Mouse (Mus musculus) cerebellum, adult 9-10 months (tissue): ENCODE results near the gene Slc5a3.

Experiments
- DNase-seq: peaks from one replicate; pipeline ENCODE4 v3.0.0; 2022

Gene Slc5a3

DNA sequence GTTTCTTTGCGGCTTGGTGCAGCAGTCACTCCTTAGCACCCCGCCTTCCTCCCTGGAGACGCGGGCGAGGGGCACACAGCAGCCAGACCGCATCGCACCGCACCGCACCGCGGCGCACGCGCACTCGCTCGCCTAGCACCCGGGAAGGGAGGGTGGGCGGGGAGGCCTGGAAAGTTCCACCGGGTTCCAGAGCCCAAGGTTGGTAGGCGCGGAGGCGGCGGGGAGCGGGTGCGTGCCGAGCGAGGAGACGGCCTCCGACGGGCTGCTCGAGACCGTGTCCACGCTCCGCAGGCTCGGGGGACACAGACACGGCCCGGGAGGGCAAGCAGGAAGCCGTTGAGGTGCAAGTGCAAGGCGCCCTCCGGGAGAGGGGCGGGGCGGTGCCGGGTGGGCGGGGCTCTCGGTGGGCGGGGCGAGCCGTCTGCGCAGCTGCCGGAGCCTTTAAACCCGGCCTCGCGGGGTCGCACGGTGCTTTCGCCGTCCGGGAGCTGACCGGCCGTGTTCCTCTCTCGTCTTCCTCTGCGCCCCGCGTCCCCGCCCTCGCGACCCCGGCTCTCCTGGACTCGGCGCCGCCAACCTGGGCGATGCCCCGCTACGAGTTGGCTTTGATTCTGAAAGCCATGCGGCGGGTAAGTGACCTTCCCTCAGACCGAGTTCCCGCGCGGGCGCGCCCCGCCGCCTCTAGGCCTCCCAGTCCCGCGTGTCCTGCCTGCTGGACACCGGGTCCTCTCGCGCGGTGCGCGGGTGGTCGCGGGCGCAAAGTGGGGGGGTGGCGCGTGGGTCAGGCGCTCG lies at the start of gene Slc5a3, which contains the start of the genes Mrps6 and Gm49711:
Gene Slc5a3, plus strand, starts transcription at position 471 of the 792 bp plus-strand sequence.
Gene Mrps6, plus strand, starts transcription at position 419 of the 792 bp plus-strand sequence.
Gene Gm49711, plus strand, starts transcription at position 465 of the 792 bp plus-strand sequence.
- DNase-seq: peak; percentile 88

DNA sequence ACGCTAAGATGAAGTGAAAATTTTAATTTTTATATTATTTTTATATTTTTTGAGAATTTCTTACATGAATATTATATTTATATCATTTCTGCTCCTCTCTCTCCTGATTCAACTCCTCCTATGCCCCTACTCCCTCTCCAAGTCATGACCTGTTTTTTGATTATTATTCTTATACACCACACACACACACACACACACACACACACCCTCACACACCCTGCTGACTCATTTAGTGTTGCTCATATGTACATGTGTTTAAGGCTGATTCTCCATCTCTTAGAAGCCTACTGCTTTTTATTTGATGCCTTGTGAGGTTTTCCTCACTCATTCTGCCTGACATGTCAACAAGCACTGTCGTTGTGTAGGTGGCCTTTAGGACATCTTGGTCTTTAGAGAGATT lies 48.5 kb upstream of the Slc5a3 start:
- no peak for DNase-seq

DNA sequence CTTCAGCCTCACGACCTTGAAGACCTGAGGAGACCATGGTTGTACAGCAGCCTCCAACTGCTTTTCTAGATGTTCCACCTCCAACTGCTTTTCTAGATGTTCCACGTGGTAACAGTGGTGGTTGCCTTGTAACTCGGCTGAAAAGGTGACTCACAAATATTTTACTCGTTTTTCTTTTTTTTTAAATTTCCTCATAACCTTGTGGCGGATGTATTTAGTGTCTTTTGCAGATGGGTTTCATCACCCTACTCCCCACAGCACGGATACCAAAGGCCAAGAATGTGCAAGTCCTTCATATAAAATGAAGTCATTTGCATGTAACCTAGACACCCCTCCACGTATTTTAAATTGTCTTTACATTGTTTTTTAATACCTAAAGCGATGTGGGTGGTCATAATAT lies 41.3 kb upstream of the Slc5a3 start:
- no peak for DNase-seq

DNA sequence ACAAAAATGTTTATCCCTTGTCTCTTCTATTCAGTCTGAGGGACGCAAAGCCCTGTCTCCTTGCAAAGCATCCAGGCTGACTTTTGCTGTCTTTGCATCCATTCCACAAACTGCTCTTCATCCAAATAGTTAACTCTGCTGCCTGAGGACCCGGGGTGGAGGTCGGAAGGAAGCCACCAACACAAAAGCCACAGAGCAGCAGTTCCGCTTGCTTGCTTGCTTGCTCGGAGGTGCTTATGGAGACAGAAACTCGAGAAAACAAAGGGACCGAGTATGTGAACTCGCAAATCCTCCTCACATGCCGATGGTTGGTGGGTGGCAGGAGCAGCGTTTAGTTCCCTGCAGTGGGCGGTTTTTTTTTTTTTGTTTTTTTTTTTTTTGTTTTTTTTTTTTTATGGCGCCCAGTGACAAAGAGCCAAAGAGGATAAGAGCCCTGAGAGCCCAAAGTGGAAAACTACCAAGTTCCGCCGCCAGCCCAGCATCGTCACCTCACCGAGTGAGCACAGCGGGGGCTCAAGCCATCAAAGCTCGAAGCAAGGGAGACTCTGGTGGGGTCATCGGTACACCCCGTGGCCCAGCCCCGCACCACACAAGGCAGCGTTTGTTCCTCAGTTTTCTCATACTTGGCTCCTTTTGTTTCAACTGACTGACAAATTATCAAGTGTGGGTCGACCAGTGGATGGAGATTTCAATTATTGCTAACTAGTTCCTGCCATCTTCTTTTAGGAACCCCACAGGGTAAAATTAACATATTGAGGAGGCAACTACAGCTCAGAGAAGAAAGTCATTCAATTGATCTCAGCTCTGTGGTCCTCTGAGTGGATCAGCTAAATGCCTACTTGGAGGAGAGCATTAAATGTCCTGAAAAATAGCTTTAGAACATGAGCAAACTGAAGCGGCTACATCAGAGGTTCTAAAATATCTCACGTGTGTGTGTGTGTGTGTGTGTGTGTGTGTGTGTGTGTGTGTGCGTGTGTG lies 38.7 kb upstream of the Slc5a3 start:
- peak; percentile 8 for DNase-seq

DNA sequence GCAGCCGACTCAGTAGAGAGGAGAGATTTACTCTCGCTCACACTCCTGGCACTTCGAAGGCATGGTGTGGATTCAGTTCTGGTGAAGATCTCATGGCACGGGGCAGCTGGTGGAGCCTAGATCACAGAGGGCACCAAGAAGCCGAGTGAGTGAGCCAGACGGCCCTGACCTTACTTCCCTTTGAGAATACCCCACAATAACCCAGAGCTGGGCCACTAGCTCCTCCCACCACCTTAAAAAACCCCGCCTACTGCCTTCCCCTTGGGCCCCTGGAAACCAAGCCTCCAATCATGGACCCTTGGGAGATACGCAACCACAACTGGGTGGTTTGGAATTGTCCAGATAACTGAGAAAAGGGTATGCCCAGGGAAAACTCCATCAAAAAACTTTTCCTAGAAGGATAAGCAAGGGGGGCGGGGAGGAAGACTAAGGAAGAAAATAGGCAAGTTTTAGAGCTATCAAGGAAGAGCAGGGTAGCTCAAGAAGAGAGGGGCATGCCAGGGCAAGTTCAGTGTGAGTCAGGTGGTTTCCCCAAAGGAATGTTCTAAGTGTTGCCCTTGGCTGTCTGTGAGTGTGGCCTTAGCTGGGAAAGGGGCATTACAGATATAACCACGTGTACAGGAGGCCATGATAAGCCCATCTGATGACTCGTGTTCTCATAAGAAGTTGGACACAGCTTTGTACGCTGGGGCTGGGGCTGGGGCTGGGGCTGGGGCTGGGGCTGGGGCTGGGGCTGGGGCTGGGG lies 36.3 kb upstream of the Slc5a3 start:
- no peak for DNase-seq

DNA sequence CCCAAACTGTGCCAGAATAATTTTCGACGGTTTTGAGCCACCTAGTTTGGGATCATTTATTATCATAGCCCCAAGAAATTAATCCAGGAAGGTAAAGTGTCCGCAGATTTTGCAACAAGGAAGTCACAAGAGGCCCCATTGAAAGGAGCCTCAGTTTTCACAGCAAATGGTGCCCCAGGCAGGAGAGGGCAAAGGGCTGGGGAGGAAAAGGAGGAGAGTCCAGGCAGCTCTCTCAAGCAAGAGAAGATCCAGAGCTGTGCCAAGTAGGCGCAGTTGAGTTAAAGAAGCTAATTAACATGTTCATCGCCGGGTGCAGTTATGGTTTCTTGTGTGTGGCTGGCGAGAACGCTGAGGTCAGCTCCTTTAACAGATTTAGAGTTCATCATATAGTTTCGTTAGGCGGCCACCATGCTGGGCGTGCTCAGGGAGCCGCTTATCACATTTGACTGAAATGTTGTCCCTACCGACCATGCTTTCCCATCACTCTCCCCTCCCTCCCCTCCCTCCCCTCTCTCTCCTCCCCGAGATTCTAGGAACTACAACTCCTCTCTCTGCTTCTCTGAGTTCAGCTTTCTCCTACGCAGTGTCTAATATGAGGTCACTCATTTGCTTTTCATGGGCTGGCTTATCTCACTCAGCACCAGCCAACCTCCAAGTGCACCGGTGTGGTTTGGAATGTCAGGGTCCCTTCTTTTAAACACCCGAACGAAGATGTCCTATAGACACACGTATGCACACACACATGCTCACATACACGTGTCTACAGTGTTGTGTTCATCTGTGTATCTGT lies 35.4 kb upstream of the Slc5a3 start:
- no peak for DNase-seq

DNA sequence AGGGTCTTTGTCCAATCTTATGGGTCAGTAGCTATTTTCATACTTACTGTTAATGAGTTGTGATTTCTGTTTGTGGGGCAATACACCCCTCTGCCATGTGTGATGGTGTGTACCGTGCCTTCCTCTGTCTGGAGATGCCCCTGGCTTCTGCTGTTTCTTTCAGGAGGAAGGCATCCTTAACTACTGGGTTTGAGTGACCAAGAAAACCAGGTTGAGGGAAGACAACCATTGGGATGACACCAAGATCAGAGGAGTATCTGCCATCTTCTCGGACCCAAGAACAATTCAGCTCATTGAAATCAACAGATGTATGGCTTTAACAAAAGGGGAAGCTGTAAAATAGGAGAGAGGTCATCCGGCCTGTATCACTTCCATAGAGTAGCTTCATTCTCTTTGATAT lies 24.8 kb upstream of the Slc5a3 start:
- no peak for DNase-seq

DNA sequence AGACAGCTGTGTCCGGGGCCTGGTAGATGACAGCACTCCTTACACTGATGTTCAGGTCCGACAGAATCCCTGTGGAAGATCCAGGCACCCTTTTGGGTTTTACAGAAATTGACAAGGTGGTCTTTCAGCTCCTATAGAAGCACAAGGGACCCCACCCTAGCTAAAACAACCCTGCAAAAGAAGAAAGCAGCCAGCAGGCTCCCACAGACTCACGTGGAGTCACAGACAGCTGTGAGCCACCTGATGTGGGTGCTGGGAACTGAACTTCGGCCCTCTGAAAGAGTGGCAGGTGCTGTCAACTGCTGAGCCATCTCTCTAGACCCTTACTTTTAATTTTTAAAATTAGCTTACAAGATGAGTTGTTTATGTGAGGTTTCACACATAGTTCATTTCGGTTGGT lies 23.4 kb upstream of the Slc5a3 start:
- DNase-seq: no peak

DNA sequence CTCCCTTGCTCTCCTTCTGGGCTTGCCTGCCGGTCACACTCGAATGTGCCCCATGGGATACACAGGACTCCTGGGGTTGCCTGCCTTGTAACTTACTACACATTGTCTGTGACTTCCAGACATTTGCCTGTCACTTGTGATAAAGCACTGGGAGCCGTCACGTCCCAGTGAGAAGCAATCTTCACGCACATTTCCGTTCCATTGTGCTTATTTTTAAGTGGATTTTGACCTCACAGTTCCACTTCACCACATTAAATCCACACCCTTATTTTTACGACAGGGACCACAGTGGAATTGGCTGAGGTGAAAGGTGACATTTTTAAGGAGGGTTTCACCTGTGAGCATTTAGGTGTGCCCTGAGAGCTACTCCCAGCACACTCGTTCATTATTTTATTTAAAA lies 21.4 kb upstream of the Slc5a3 start:
- no peak for DNase-seq

DNA sequence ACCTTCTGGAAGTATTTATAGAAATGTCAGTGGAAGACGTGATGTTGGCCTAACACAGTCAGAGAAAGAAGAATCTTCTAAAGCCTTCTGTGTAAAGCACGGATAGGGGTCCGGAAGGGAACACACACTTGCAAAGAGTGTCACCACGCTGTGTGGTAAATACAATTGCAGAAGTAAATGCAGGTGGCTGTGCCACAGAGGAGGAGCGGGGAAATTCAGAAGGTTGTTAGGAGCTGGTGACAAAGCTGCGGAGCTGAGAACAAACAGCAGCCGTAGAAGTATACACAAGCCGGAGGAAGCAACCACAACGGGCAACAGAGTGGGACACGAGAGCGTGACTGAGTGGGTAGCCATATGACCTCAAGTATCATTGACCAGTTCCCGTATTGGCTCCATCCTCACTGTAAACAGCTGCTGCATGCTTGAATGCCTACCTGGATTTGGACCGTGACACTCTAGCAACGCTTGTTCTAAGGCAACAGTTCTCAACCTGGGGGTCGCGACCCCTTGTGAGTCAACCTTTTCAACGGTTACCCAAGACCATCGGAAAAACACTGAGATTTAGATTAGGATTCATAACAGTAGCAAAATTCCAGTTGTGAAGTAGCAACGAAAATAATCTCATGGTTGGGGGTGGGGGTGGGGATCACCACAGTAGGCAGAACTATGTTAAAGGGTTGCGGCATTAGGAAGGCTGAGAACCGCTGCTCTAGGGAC lies 20.1 kb upstream of the Slc5a3 start:
- DNase-seq: no peak

DNA sequence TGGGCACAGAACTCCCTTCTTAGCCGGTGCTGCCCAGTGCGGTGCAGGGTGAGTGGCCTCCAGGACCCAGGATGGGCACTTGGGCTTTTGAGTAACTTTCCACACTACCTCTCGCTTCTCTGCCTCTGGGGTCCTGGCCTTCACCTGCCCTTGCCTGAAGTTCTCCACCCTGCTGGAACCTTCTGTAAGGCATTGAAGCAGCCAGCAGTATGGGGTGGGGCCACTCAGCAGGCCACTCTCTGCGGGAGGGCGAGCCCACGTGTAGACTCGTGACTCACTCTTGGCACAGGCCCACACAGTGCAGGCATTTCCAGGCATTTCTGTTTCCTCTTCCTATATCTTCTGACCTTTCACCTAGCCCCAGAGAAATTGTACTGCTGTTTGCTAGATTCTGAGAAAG lies 18.7 kb upstream of the Slc5a3 start:
- DNase-seq: no peak

DNA sequence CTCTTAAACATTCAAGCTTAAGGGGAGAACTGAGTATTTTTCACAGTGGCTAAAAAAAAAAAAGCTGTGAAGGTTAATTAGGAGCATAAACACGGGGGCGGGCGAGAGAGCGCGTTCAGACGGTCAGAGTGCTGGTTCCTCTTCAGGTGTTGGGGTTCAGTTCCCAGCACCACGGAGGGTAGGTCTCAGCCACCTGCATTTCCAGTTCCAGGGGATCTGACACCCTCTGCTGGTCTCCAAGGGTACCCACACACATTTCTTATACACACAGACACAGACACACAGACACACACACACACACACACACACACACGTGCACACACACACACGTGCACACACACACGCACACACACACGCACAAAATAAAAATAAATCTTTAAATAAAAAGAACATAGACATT lies 18.2 kb upstream of the Slc5a3 start:
- no peak for DNase-seq

DNA sequence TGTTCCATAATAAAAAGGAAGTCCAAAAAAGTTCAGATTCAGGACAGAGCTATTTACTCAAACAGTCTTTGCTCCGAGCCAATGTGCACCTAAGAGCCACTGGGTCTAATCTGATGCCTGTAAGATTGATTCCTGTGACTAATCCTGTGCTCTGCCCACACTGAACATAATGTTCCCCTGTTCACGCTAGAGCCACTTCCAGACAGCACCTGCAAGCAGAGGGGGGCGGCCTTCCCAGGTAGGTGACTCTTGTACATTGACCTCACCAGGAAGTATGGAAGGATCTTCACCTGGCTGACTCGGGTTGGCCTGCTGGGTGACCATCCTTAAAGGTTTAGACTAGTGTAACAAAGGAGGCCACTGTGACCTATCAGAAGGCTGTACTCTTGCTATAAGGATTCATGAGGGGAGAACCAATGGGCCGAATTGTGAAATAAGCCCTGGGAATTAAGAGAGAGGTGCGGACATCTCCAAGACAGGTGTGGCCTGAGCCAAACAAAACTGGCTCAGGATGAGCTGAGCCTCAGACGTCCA lies 6.3 kb upstream of the Slc5a3 start:
- no peak for DNase-seq

DNA sequence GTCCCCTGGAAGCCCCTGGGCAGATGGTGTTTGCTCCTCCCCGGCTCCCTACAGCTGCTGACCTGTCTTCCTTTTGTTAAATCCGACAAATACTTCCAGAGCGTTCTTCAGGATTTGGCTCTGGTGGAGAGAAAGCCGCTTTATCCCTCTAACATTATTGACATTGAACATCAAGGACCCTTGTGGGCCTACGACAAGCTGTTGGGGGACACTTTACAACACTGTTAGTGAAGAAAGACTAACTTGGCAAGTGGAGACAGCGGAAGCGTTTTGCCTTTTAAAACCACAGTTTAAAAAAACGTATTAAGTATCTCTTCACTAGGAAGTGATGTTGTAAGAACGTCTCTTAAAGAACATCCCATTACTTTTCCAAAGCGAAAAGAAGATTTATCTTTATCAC lies 5.6 kb upstream of the Slc5a3 start:
- no peak for DNase-seq

DNA sequence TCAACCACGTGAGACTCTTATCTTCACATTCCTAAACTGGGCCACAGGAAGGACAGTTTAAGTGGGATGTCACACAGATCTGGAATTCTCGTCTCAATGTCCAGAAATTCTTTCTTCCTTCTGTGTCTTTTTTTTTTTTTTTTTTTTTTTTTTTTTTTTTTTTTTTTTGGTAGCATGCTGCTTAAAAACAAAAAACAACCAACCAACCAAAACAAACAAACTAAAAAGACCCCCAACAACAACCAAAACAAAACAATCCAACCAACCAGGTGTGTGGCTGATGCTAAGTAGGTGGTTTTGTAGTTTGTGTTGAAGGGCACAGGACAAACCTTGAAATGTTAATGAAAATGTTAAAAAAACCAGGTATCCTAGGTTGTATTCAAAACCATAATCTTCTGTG lies 1.4 kb upstream of the Slc5a3 start:
- DNase-seq: no peak

DNA sequence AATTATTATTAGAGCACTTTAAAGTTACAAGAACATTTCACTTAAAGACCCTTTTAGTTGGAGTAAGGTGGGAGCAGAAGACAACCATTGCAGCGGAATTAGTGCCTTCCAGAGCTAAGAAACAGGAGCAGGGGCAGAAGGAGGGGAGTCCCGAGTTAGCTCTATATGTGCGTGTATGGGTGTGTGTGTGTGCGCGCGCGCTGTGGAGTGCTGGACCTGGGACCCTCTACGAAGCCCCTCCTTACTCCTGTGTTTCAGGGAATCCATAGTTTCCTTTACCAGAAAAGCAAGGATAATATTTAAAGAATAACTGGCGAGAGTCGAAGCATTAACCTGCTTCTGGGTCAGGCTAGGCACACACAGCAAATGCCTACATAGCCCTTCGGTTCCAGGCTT lies 668 bp upstream of the Slc5a3 start:
- DNase-seq: no peak

DNA sequence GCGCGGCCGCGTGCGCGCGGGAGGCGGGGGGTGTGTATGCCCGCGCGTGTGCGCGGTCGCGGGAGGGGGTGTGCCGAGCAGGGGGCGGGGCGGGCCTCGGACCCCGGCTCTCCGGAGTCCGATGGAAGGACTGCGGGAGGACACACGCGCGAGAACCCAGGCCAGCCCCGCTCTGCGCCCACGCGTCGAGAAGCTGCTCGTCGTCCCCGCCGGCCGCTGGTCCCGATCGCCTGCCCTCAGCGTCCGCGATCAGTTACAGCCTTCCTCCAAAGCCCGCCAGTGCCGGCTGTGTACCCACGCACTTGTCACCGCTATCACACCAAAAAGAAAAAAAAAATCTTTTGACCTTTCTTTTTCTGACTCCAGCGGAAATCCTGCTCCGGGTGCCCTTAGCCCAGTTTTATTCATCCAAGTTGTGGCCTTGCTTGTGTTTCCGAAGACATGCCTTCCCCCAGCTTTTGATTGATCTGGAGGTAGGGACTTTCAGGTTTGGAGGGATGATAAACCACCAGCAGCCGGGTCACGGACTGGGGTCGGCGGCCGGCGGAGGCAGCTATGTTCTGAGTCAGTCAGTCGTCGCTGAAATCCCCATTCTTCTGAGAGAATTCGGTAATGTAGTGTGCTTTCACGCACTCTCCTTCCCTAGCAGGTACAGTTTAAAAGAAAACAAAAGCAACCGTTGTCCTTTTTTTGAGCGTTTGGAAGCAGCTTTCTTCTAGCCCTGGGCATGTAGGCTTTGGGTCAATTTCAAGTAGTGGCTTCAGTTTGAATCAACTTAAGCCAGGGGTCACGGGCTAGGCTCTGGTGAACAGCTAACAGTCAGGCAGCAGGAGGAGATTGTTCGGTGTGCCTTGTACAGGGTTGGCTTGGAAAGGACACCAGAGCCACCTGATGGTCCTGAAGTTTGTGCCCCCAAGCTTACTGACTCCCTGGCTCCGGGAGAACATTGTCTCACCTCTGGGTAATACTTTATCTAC lies 810 bp downstream of the Slc5a3 start:
- no peak for DNase-seq

DNA sequence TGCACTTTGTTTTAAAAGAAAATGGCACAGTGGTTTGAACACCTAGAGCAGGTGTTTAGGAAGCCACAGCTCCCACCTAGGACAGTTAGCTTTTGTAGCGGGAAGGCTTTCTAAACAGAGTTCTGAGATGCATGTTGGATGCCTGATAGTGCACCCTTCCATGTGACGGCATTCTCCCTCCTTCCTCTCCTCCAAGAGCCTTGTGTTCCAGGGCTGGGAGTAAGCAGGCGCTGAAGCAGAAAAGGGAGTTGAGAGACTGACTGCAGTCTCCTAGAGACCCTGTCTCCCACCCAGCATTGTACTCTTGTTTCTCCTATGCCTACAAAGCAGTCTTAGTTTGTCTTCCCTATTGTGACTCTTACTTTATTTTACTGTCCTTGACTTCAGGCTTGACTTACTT lies 2.1 kb downstream of the Slc5a3 start:
- no peak for DNase-seq

DNA sequence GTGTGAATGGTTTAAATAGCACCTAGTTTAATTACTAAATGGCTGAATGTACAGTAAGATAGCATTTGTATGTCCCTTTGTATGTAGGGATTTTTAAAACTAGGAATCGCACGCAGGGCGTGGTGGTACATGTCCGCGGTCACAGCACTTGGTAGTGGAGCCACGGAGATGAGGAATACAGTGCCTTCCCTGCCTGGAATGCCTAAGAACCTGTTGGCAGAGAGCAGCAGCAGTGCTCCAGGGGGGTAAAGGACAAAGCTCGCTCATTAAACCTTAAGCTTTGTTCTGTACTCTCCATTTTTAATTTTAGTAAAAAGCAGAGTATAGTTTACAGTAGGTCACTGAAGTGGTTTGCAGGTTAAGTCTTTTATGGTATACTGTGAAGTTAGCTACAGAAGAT lies 3.5 kb downstream of the Slc5a3 start:
- DNase-seq: no peak

DNA sequence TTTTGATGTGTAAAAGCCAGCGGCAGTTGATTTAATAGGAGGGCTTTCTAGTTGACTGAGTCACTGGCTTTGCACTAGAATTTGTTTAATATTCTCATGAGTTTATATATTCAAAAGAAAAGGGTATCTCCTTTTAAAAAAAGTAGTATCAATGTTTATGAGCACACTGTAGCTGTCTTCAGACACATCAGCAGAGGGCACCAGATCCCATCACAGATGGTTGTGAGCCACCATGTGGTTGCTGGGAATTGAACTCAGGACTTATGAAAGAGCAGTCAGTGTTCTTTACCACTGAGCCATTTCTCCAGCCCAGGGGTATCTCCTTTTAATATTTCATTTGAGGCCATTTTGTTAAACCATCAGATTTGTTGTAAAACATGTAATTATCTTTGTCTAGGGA lies 4.7 kb downstream of the Slc5a3 start:
- DNase-seq: no peak
